17 mouse cellular contexts compared by ENCODE assay signal in genomic region chr6:106593756-106594155, GRCm38 (mm10).
A peak's percentile ranks its signal among the peaks of the same experiment; 100 is the strongest.
DNase-seq lines count a peak whose midpoint lies in the region; ATAC-seq and TF ChIP-seq lines count a peak whose summit lies in the region.
"Had no signal": no experiment of that assay in that cellular context is flagged by ENCODE, and none has a peak within 500 bp of the region (broad histone marks: within the 10 kb centered on the region; RNA-seq: fewer than 3 reads in every experiment).

No protein-coding gene starts in this region.

- ATAC-seq in kidney, postnatal 0 days (replicated peaks; ENCODE audit: low FRiP score, low read depth): no peak
- no peak for ATAC-seq in embryonic facial prominence, embryonic 12.5 days (ENCODE audit: insufficient number of reproducible peaks, insufficient read depth, low FRiP score, low TSS enrichment)

- no peak overlapping the region for H3K27ac ChIP-seq in heart, embryonic 10.5 days
- no peak overlapping the region for H3K27ac ChIP-seq in kidney, postnatal 0 days
- no peak overlapping the region for H3K27ac ChIP-seq in embryonic facial prominence, embryonic 12.5 days

- no peak overlapping the region for H3K9ac ChIP-seq in kidney, postnatal 0 days (ENCODE audit: low read depth, low read length)
- no peak overlapping the region for H3K9ac ChIP-seq in embryonic facial prominence, embryonic 12.5 days

- no peak for TF ChIP-seq CTCF in kidney, postnatal 0 days (IDR thresholded peaks at IDR 0.05; ENCODE audit: low read depth)

- DNase-seq in heart, embryonic 10.5 days (ENCODE audit: low spot score): no peak
- DNase-seq in heart, postnatal 4 days: no peak
- no peak for DNase-seq in kidney, postnatal 0 days (ENCODE audit: low spot score)
- no peak for DNase-seq in kidney, postnatal 10 days
- DNase-seq in mesoderm, embryonic 11.5 days (ENCODE audit: low read depth, low spot score): peak; percentile 27
- DNase-seq in thymus, postnatal 10 days (ENCODE audit: low spot score in 2 of 2): no peak
- no peak for DNase-seq in lung, postnatal 10 days
- DNase-seq: adrenal gland, postnatal 36 days; B cell, adult 2 months; cerebellum, adult 18-20 months; gastrocnemius, postnatal 10 days; kidney, adult 11 months; layer of hippocampus, postnatal 36 days; lung, adult 2 months; right cerebral cortex, adult 18-20 months had no signal

- 0 out of 2 replicates have a peak overlapping the region, but pooled peaks have one; percentile 8 for H3K4me2 ChIP-seq in kidney, postnatal 0 days (ENCODE audit: low read length)
- H3K4me2 ChIP-seq in embryonic facial prominence, embryonic 12.5 days (replicated peaks): peak overlapping the region; percentile 25

- WGBS in heart, embryonic 10.5 days: 25% methylated on average over 9 of the region's 9 CpGs
- 17% methylated on average over 9 of the region's 9 CpGs for WGBS in kidney, postnatal 0 days
- 18% methylated on average over 9 of the region's 9 CpGs for whole genome bisulfite sequencing in embryonic facial prominence, embryonic 12.5 days

- H3K4me1 ChIP-seq in heart, embryonic 10.5 days: no peaks in the 10 kb centered on the region
- H3K4me1 ChIP-seq in kidney, postnatal 0 days (replicated peaks; ENCODE audit: insufficient read depth, low read length): no peaks in the 10 kb centered on the region
- H3K4me1 ChIP-seq in embryonic facial prominence, embryonic 12.5 days: no peaks in the 10 kb centered on the region

- H3K9me3 ChIP-seq in heart, embryonic 10.5 days: no peaks in the 10 kb centered on the region
- no peaks in the 10 kb centered on the region for H3K9me3 ChIP-seq in kidney, postnatal 0 days (replicated peaks; ENCODE audit: low read length)
- H3K9me3 ChIP-seq in embryonic facial prominence, embryonic 12.5 days: no peaks in the 10 kb centered on the region

- H3K36me3 ChIP-seq in heart, embryonic 10.5 days: no peaks in the 10 kb centered on the region
- H3K36me3 ChIP-seq in kidney, postnatal 0 days (ENCODE audit: insufficient read depth, low read length): no peaks in the 10 kb centered on the region
- H3K36me3 ChIP-seq in embryonic facial prominence, embryonic 12.5 days: no peaks in the 10 kb centered on the region

- no peaks in the 10 kb centered on the region for H3K27me3 ChIP-seq in heart, embryonic 10.5 days (ENCODE audit: insufficient read depth, poor library complexity, severe bottlenecking)
- H3K27me3 ChIP-seq in kidney, postnatal 0 days (ENCODE audit: insufficient read depth, low read length): no peaks in the 10 kb centered on the region
- H3K27me3 ChIP-seq in embryonic facial prominence, embryonic 12.5 days: no peaks in the 10 kb centered on the region

- peak overlapping the region; percentile 31 for H3K4me3 ChIP-seq in heart, embryonic 10.5 days
- H3K4me3 ChIP-seq in kidney, postnatal 0 days (replicated peaks; ENCODE audit: low read depth, low read length): no peak overlapping the region
- no peak overlapping the region for H3K4me3 ChIP-seq in embryonic facial prominence, embryonic 12.5 days
- H3K4me3 ChIP-seq: erythroblast, embryonic 14.5 days had no signal
